Mouse (Mus musculus) heart, embryonic 14.5 days (tissue): ENCODE data around the gene Tcf12. TPM values are rescaled to one million over a fixed set of nuclear protein-coding genes. Genes with fewer than 3 reads are reported as not detected.

Source experiments
- ATAC-seq: fragments of 200-750 bp; cut with Nextera tagmentation; 2 replicates; pipeline ENCODE4 v1.8.0; 2017; ENCODE audit warnings: low read depth, moderate TSS enrichment; ENCODE audit not compliant: insufficient number of reproducible peaks, insufficient read depth, low FRiP score
- H3K27ac ChIP-seq, 2 experiments: fragments of 200-500 bp in 1 of 2; fragments of 300-500 bp in 1 of 2; sonication (generic) in 1 of 2; replicated peaks in 1 of 2; 2 replicates each; pipeline ENCODE4 v1.5.1; 2012 to 2014; ENCODE audit warnings: low read depth in 2 of 2, low read length in 2 of 2, control low read depth in 1 of 2, mild to moderate bottlenecking in 1 of 2, mixed read lengths in 1 of 2; ENCODE audit not compliant: control insufficient read depth in 1 of 2, insufficient read depth in 1 of 2
- H3K27me3 ChIP-seq: fragments of 300-500 bp; sonication (generic); 2 replicates; pipeline ENCODE4 v1.6.1; 2014; ENCODE audit warnings: mild to moderate bottlenecking, low read length, control low read depth; ENCODE audit not compliant: control insufficient read depth, insufficient read depth
- H3K36me3 ChIP-seq: fragments of 300-500 bp; sonication (generic); 2 replicates; pipeline ENCODE4 v1.6.1; 2014; ENCODE audit warnings: mild to moderate bottlenecking, control low read depth, low read length, mixed read lengths; ENCODE audit not compliant: control insufficient read depth, insufficient read depth
- H3K4me1 ChIP-seq, 2 experiments: fragments of 200-500 bp in 1 of 2; fragments of 300-500 bp in 1 of 2; sonication (generic) in 1 of 2; 2 replicates each; pipeline ENCODE4 v1.6.1; 2012 to 2014; ENCODE audit warnings: low read length in 2 of 2, control low read depth in 1 of 2, mixed read lengths in 1 of 2; ENCODE audit not compliant: control insufficient read depth in 2 of 2, insufficient read depth in 2 of 2
- H3K4me2 ChIP-seq: fragments of 300-500 bp; sonication (generic); 2 replicates; pipeline ENCODE4 v1.6.1; 2014; ENCODE audit warnings: mild to moderate bottlenecking, low read length
- H3K4me3 ChIP-seq, 2 experiments: fragments of 200-500 bp in 1 of 2; fragments of 300-500 bp in 1 of 2; sonication (generic) in 1 of 2; 2 replicates each; pipeline ENCODE4 v1.5.1; 2012 to 2014; ENCODE audit warnings: low read length in 2 of 2, mild to moderate bottlenecking in 2 of 2, control low read depth in 1 of 2, low read depth in 1 of 2, moderate library complexity in 1 of 2; ENCODE audit not compliant: control insufficient read depth in 1 of 2, insufficient read depth in 1 of 2
- H3K9ac ChIP-seq: fragments of 300-500 bp; sonication (generic); 2 replicates; pipeline ENCODE4 v1.6.1; 2014; ENCODE audit warnings: mild to moderate bottlenecking, low read length
- H3K9me3 ChIP-seq: fragments of 300-500 bp; sonication (generic); 2 replicates; pipeline ENCODE4 v1.6.1; 2016; ENCODE audit warnings: low read length, control low read depth; ENCODE audit not compliant: control insufficient read depth
- WGBS: fragments of 180-500 bp; shearing (Covaris S2); extraction: QIAGEN DNeasy Blood & Tissue Kit; methylation state at CpG from one replicate; pipeline ENCODE4 v1.1.7; 2014; 5-methylcytosine and 5-hydroxymethylcytosine counted together
- polyA plus RNA-seq: library from polyadenylated mRNA; unstranded; fragments of >200 nt; fragmentation: Nextera tagmentation; extraction: Ambion mirVana; gene quantifications from 2 replicates; pipeline ENCODE4 v1.2.1, GENCODE M21; 2014

The Tcf12 gene
- polyA plus RNA-seq, 1 experiment from 2014 or later, result 35.9 TPM

- H3K9ac ChIP-seq, result no peak overlapping the region
- 58% methylated on average over 4 of the region's 4 CpGs for WGBS
- no peaks in the 10 kb centered on the region for H3K27me3 ChIP-seq
- no peak for ATAC-seq
- H3K4me3 ChIP-seq, result no peak overlapping the region
- no peak overlapping the region for H3K27ac ChIP-seq
- H3K4me1 ChIP-seq, result peaks cover 0 to 4% of the 10 kb centered on the region in 2 experiments; a peak in 1 of 4 replicates
- H3K9me3 ChIP-seq, result no peaks in the 10 kb centered on the region
- H3K36me3 ChIP-seq, result no peaks in the 10 kb centered on the region
- no peak overlapping the region for H3K4me2 ChIP-seq
Measured at GRCm38 (mm10) chr9:72014585-72015381, 96.9 kb downstream of the Tcf12 start.

- Histone ChIP-seq H3K27me3 (no peaks in the 10 kb centered on the region), H3K4me2 (no peak overlapping the region), H3K9ac (no peak overlapping the region), H3K9me3 (no peaks in the 10 kb centered on the region), H3K36me3 (no peaks in the 10 kb centered on the region), H3K27ac (no peak overlapping the region), H3K4me3 (no peak overlapping the region), H3K4me1 (peaks cover 0 to 4% of the 10 kb centered on the region in 2 experiments; a peak in 1 of 4 replicates)
- ATAC-seq, result no peak
- WGBS, result 79% methylated on average over 1 of the region's 1 CpGs
Measured at GRCm38 (mm10) chr9:72013541-72013940, 98.1 kb downstream of the Tcf12 start.

GRCm38 (mm10) chr9:72008634-72009033 lies 103.0 kb downstream of the Tcf12 start:
- 77% methylated on average over 1 of the region's 1 CpGs for WGBS
- no peak overlapping the region for H3K4me3 ChIP-seq
- H3K36me3 ChIP-seq, result no peaks in the 10 kb centered on the region
- H3K4me1 ChIP-seq, result no peaks in the 10 kb centered on the region
- no peaks in the 10 kb centered on the region for H3K9me3 ChIP-seq
- H3K9ac ChIP-seq, result no peak overlapping the region
- H3K4me2 ChIP-seq, result no peak overlapping the region
- no peaks in the 10 kb centered on the region for H3K27me3 ChIP-seq
- no peak for ATAC-seq
- no peak overlapping the region for H3K27ac ChIP-seq

GRCm38 (mm10) chr9:71991147-71991546 lies 120.5 kb downstream of the Tcf12 start:
- no peak overlapping the region for H3K4me3 ChIP-seq
- no peak overlapping the region for H3K4me2 ChIP-seq
- H3K27ac ChIP-seq, result no peak overlapping the region
- no peaks in the 10 kb centered on the region for H3K4me1 ChIP-seq
- H3K27me3 ChIP-seq, result no peaks in the 10 kb centered on the region
- H3K9ac ChIP-seq, result no peak overlapping the region
- ATAC-seq, result no peak
- no peaks in the 10 kb centered on the region for H3K36me3 ChIP-seq
- H3K9me3 ChIP-seq, result no peaks in the 10 kb centered on the region
- WGBS, result 85% methylated on average over 3 of the region's 3 CpGs

- Histone ChIP-seq H3K9me3 (no peaks in the 10 kb centered on the region), H3K27ac (no peak overlapping the region), H3K4me1 (no peaks in the 10 kb centered on the region), H3K36me3 (no peaks in the 10 kb centered on the region), H3K9ac (no peak overlapping the region), H3K4me3 (no peak overlapping the region), H3K27me3 (no peaks in the 10 kb centered on the region), H3K4me2 (no peak overlapping the region)
- no peak for ATAC-seq
- WGBS, result 70% methylated on average over 1 of the region's 1 CpGs
Measured at GRCm38 (mm10) chr9:71990376-71990775, 121.3 kb downstream of the Tcf12 start.

GRCm38 (mm10) chr9:71989663-71990062 lies 122.0 kb downstream of the Tcf12 start:
- Histone ChIP-seq H3K27ac (no peak overlapping the region), H3K36me3 (no peaks in the 10 kb centered on the region), H3K4me1 (no peaks in the 10 kb centered on the region), H3K4me3 (no peak overlapping the region), H3K9ac (no peak overlapping the region), H3K27me3 (no peaks in the 10 kb centered on the region), H3K9me3 (no peaks in the 10 kb centered on the region), H3K4me2 (no peak overlapping the region)
- WGBS, result 85% methylated on average over 1 of the region's 1 CpGs
- ATAC-seq, result no peak

- WGBS, result 94% methylated on average over 2 of the region's 2 CpGs
- no peak overlapping the region for H3K27ac ChIP-seq
- no peak for ATAC-seq
- no peak overlapping the region for H3K4me3 ChIP-seq
- no peaks in the 10 kb centered on the region for H3K27me3 ChIP-seq
- no peaks in the 10 kb centered on the region for H3K9me3 ChIP-seq
- H3K36me3 ChIP-seq, result no peaks in the 10 kb centered on the region
- H3K4me2 ChIP-seq, result no peak overlapping the region
- H3K4me1 ChIP-seq, result no peaks in the 10 kb centered on the region
- no peak overlapping the region for H3K9ac ChIP-seq
Measured at GRCm38 (mm10) chr9:71986716-71987115, 125.0 kb downstream of the Tcf12 start.

GRCm38 (mm10) chr9:71982826-71983225 lies 128.8 kb downstream of the Tcf12 start:
- Histone ChIP-seq H3K9ac (no peak overlapping the region), H3K27me3 (no peaks in the 10 kb centered on the region), H3K27ac (no peak overlapping the region), H3K4me3 (no peak overlapping the region), H3K4me2 (no peak overlapping the region), H3K4me1 (peaks cover 2 to 6% of the 10 kb centered on the region in 2 experiments; a peak in 3 of 4 replicates), H3K9me3 (no peaks in the 10 kb centered on the region), H3K36me3 (no peaks in the 10 kb centered on the region)
- 94% methylated on average over 1 of the region's 1 CpGs for WGBS
- ATAC-seq, result no peak
